Mouse (Mus musculus): ENCODE measurements around the gene Plcl2.
"Not testable (repeated sequence)": the region's sequence is repeated elsewhere in the genome, so short reads cannot be mapped to it uniquely, and the experiment has no call there.

Gene Plcl2

GRCm38 (mm10) chr17:50671416-50671815, 162.2 kb downstream of the Plcl2 start:
- no peak for DNase-seq (ENCODE audit: low read depth, low spot score)

- no peak for DNase-seq (ENCODE audit: low read depth, low spot score)
Measured at GRCm38 (mm10) chr17:50674580-50674979, 165.4 kb downstream of the Plcl2 start.

DNA sequence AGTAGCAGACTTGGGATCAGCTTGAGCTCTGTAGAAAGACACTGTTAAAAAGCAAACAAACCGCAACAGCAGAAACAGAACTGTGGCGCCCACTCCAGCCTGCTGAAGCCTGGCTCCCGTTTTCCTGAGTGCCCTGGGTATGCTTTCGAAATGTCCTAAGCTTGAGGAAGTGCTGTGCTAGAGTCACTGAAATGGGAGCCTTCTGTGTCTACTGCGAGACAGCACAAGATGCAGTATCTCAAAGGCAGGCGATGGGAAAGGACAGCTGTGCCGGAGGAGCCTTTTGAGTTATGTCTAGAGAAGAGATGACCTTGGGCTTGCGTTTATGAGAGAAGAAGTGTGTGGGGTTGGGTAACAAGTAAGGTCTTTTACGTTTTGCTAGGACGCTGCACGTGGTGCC, 166.0 kb downstream of the Plcl2 start:
- DNase-seq (ENCODE audit: low read depth, low spot score): no peak

- no peak for DNase-seq (ENCODE audit: low read depth, low spot score)
Measured at GRCm38 (mm10) chr17:50677334-50677733, 168.1 kb downstream of the Plcl2 start.

GRCm38 (mm10) chr17:50677978-50678712, 168.9 kb downstream of the Plcl2 start:
- no peak for DNase-seq (ENCODE audit: low read depth, low spot score)

- DNase-seq (ENCODE audit: low read depth, low spot score): no peak
Measured at GRCm38 (mm10) chr17:50678748-50679147, 169.5 kb downstream of the Plcl2 start.

DNA sequence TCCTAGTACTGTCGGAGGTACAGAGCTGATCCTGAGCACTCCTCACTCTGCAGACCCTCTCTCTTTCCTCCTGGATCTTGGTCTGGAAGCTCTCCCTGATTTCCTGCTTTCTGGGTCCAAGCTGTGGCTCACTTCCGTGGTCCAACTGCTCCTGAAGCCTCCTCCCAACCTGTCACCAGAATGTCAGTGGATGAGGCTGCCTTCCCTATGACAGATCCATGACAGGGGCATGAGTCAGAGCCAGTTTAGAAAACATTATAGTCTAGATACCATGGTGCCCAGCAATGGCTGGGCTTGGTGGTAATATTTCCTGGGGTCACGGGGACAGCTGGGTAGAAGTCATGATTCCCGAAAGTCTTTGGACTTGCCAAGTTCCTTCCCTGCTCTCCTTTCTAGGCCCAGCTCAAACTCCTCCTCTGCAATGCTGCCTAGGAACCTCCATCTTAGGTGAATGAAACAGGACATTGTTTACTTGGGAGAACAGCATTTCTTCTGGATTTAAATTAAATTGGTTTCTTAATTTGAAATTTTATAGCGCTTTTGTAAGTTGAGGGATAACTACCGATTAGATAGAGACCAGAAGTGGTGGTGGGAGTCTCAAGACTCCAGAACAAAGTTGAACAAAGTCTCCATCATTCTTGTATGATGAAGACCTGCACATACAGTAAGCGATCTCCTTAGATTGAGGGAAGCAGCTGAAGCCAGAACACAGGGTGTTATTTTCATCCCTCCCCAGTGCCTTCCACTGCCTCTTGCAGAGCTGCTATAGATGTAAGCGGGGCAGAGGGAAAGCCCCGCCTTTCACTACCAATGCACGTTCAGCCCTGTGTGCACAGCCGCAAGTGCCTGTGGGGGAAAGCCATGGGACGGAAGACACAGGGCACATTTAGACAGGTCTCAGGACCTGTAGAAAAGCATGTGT, 170.7 kb downstream of the Plcl2 start:
- no peak for DNase-seq (ENCODE audit: low read depth, low spot score)

GRCm38 (mm10) chr17:50682696-50683095, 173.5 kb downstream of the Plcl2 start:
- DNase-seq (ENCODE audit: low read depth, low spot score): no peak

DNA sequence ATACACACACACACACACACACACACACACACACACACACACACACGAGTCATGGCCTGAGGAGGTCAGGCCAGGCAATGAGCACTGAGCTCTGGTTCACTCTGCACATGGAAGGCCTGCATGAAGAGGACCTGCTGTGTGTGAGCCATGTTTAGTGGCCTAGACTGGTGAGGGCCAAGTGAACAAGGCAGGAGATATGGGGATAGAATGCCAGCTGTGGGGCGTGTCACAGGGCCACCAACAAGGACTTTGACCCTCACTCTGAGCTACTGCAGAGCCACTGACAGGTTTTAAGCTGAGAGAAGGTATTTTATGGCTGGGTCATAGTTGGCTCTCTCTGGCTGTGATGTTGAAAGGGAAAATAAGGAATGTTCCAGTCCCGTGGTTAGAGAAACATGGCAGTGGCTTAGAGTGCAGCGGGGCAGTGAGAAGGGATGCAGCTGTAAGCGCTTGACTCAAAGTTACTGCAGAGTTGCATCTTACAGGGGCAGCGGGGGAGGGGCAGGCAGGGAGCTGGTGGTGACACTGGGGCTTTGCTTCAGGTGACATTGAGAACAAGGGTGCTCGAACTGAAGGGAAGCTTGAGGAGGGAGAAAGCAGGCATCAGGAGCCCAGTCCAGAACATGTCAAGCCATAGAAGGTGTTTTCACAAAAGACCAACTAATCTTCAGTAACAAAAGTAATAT, 175.9 kb downstream of the Plcl2 start:
- DNase-seq (ENCODE audit: low read depth, low spot score): no peak

DNA sequence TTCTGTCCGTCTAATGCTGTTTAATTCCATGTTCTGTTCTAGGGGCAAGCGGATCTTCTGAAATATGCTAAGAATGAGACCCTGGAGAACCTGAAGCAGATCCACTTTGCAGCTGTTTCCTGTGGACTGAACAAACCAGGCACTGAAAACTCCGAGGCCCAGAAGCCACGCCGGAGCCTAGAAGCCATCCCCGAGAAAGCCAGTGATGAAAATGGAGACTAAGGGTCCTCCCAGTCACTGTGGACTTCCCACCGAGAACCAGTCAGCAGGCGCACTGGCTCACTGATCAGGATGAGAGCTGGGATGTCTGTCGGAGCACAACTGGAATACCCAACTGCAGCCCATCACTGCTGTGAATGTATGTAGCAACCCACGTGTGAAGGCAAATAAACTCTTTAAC, 178.5 kb downstream of the Plcl2 start:
- DNase-seq (ENCODE audit: low read depth, low spot score): no peak

DNA sequence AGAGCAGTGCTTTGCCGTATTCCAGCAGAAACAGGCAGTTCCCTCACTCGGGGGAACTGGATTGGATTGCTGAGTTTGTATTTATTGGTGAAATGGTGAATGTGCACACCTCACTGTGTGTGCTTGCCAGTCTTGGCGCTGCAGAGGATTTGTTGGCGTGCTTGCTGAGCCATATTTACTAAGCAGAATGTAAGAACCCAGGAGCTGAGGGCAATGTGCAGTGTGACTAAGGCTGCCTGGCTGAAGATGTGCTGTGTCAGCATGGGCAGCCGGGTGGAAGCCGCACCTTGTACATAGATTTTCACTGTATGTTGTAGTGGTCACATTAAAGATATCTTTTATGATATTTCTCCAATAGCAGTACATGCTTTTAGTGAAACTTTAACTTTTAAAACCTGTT, 178.9 kb downstream of the Plcl2 start:
- DNase-seq (ENCODE audit: low read depth, low spot score): no peak

DNA sequence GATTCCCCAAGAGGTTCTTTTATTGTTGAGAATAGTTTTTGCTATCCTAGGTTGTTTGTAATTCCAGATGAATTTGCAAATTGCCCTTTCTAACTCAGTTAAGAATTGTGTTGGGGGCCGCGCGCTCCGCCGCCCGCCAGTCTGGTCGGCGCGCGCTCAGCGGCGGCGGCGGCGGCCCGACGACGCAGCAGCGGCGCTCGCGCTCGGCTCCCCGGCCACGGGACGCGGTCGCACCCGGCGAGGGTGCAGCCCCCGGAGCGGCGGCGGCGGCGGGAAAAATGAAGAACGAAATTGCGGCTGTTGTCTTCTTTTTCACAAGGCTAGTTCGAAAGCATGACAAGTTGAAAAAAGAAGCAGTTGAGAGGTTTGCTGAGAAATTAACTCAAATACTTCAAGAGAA, 189.2 kb downstream of the Plcl2 start:
- DNase-seq (ENCODE audit: low read depth, low spot score): not testable (repeated sequence)

- no peak for DNase-seq (ENCODE audit: low read depth, low spot score)
Measured at GRCm38 (mm10) chr17:50710497-50711222, 201.5 kb downstream of the Plcl2 start.

GRCm38 (mm10) chr17:50717586-50717985, 208.4 kb downstream of the Plcl2 start:
- DNase-seq (ENCODE audit: low read depth, low spot score): no peak

- no peak for DNase-seq (ENCODE audit: low read depth, low spot score)
Measured at GRCm38 (mm10) chr17:50724376-50724775, 215.2 kb downstream of the Plcl2 start.

DNA sequence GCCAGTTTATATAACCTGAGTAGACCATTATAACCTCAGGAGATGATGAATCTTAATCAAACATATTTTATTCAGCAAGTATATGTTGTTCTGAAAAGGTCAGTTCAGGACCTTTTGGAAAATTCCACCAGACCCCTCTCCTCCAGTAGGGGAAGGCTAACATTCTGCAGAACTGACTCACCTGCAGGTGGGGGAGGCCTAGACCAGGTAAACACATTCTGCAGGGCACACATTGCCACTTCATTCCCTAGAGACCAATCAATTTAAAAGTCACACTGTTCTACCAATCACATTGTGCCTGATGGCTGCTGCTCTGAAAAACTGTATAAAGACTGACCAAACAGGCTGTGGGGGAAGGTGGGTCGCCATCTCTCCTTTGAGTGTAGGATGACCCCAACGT, 217.1 kb downstream of the Plcl2 start:
- DNase-seq (ENCODE audit: low read depth, low spot score): no peak

DNA sequence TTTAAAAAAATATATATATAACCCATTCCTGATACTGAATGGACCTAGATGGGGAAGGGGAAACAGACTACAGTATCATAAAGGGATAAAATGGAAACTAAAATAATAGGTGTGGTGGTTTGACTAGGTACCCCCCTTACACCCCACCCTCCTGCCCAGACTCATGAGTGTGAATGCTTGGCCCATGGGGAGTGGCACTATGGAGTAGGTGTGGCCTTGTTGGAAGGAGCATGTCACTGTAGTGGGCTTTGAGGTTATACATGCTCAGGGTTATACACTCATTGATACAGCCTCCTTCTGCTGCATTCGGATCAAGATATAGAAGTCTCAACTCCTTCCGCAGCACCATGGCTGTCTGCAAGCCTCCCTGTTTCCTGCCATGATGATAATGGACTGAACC, 219.8 kb downstream of the Plcl2 start:
- no peak for DNase-seq (ENCODE audit: low read depth, low spot score)

- no peak for DNase-seq (ENCODE audit: low read depth, low spot score)
Measured at GRCm38 (mm10) chr17:50729577-50729976, 220.4 kb downstream of the Plcl2 start.

DNA sequence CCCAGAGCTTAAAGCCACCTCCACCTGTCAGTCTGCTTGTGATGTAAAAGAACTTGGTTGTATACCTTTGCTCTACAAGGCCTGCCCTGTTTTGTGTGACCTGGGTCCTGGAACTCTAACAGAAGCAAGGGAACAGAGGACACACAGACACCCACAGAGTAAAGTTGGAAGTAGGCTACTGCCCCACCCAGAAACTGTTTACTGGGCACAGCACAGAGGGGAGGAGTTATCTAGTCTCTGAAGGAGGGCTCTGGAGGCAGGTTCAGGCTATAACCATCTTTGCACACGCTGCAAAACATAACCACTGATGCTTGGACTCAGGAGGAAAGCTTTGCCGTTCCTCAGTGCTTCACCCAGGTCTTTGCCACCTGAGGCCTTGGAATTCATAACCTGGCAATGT, 221.7 kb downstream of the Plcl2 start:
- DNase-seq (ENCODE audit: low read depth, low spot score): no peak

DNA sequence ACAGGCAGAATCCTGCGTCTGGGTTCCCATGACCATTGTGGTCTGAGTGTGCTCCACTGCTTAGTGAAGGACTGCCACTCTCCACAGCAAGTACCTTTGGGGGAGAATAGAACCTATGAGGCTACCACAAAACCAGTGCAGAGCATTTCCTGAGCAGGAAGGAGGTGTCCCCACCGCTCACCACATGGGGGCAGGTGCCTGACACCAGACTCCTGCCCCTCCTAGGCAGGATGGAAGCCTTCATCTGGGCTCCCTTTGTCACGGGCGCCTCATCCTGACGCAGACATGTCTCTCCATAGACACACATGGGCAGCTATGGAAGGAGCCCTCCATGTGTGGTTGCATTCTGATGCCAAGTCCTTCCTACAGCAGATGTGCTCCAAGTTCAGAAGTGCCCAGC, 222.7 kb downstream of the Plcl2 start:
- DNase-seq (ENCODE audit: low read depth, low spot score): no peak

GRCm38 (mm10) chr17:50733390-50733789, 224.2 kb downstream of the Plcl2 start:
- DNase-seq (ENCODE audit: low read depth, low spot score): no peak

DNA sequence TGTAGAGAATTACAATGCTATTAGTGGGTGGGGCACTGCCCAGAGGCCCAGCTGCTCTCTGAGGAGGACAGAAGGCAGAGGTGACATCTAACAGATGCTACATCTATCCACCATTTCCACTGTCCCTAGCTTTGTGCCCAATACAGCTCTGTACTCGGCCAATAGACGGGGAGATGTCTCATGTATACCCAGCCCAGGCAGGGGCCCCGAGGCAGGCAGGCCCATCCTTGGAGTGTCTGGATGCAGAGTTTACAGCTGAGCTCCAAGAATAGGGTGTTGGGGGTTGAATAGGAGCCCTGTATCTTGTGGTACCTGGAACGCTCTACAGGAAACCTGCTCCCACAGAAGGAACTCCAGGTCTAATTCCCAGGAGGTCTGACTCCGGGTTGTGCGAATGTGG, 225.6 kb downstream of the Plcl2 start:
- DNase-seq (ENCODE audit: low read depth, low spot score): no peak
